In the genomic region with DNA sequence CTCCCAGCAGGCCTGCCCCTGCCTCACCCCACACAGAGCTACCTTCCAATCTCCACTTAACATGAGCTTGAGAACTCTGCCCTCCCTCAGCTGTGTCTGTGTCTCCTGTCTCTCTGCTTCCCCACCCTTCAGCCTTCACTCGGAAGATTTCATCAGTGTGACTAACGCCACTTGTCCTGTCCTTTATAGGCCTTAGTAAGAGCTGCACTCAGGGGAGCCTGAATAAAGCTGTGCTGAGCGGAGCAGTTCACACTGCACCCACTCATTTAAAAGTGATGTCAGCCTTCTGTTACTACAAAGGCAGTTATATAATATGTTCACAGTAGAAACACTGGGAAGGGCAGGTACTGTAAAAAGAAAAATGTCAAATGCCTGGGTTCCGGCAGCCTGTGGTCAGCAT, we compare ENCODE assay signal across 14 mouse cellular contexts. TPM values are rescaled to one million over a fixed set of nuclear protein-coding genes. Genes with fewer than 3 reads are reported as not detected.
A peak's percentile ranks its signal among the peaks of the same experiment; 100 is the strongest.
DNase-seq lines count a peak whose midpoint lies in the region; TF ChIP-seq lines count a peak whose summit lies in the region.
"Had no signal": no experiment of that assay in that cellular context is flagged by ENCODE, and none has a peak within 500 bp of the region (broad histone marks: within the 10 kb centered on the region; RNA-seq: fewer than 3 reads in every experiment).

No protein-coding gene starts in this region.

- DNase-seq in frontal cortex, adult 2 months (ENCODE audit: extremely low spot score in 1 of 2, low spot score in 1 of 2) = peak; percentile 69 to 76
- no peak for DNase-seq in frontal cortex, postnatal 10 days (ENCODE audit: low spot score in 2 of 2)
- DNase-seq in lung, postnatal 25 days (ENCODE audit: low spot score) = peak; percentile 26
- DNase-seq in lung, adult 2 months = no peak
- DNase-seq in adrenal gland, postnatal 36 days = peak; percentile 45 to 50
- DNase-seq in left cerebral cortex, postnatal 14 days (ENCODE audit: low spot score in 2 of 2) = peak; percentile 41 to 84
- DNase-seq in spleen, adult 18-20 months = no peak
- DNase-seq: kidney, adult 18-20 months; liver, embryonic 13.5 days had no signal

- intact Hi-C loops in left cerebral cortex, postnatal 14 days (cut with DNase I) = no loop called here

- no peak for TF ChIP-seq CTCF in lung, adult 2 months (IDR thresholded peaks at IDR 0.05; ENCODE audit: insufficient read depth, low read length)

- 71% methylated on average over 4 of the region's 4 CpGs for WGBS in lung, adult 2 months

- peaks cover 5% of the 10 kb centered on the region; the same call in 1 of the 2 replicates for H3K4me1 ChIP-seq in lung, adult 2 months (ENCODE audit: control insufficient read depth, insufficient read depth, low read length)

- H3K4me3 ChIP-seq in lung, adult 2 months (replicated peaks; ENCODE audit: extremely low read depth, low read depth, low read length) = no peak overlapping the region
- H3K4me3 ChIP-seq: heart, embryonic 10.5 days; liver, embryonic 13.5 days had no signal

- TF ChIP-seq POLR2A in lung, adult 2 months (IDR thresholded peaks at IDR 0.05; ENCODE audit: borderline replicate concordance, extremely low read depth, low read depth, low read length) = no peak

RNA-seq across cellular contexts. Expression of gene Mkrn2, which starts 5.7 kb away (rescaled TPM):
- 21.5 and 29.0 TPM in 2 replicates for polyA plus RNA-seq in frontal cortex, adult 2 months (2012; rRNA removed)
- polyA plus RNA-seq in lung, adult 2 months (2012; rRNA removed) = 57.2 and 68.1 TPM in 2 replicates
- 10 to 100 TPM; 36.6 to 45.2 TPM for total RNA-seq in adrenal gland, postnatal 36 days (2021)
- total RNA-seq in left cerebral cortex, postnatal 14 days (2021) = 10 to 100 TPM; 35.5 to 42.0 TPM

RNA-seq across cellular contexts. Expression of gene Mkrn2os, which starts 15.1 kb away (rescaled TPM):
- polyA plus RNA-seq in frontal cortex, adult 2 months (2012; rRNA removed) = 0.06 and 0.18 TPM in 2 replicates
- polyA plus RNA-seq in lung, adult 2 months (2012; rRNA removed) = 0.40 TPM in 1 of 2 replicates, not detected in the other
- not detected for total RNA-seq in adrenal gland, postnatal 36 days (2021)
- not detected for total RNA-seq in left cerebral cortex, postnatal 14 days (2021)
- total RNA-seq: common myeloid progenitor, adult 5-6 weeks; hematopoietic stem cell, adult 5-6 weeks; layer of hippocampus, postnatal 36 days; megakaryocyte progenitor cell, adult 5-6 weeks had no signal

Comparison
In these comparisons a context has a peak if more than half of its experiments do, and no peak if none do; other contexts are left out.
1. DNase-seq: peak in frontal cortex, adult 2 months (2 of 2), lung, postnatal 25 days (single experiment), adrenal gland, postnatal 36 days (2 of 2) and left cerebral cortex, postnatal 14 days (2 of 2); none in frontal cortex, postnatal 10 days (0 of 2), lung, adult 2 months (single experiment) and spleen, adult 18-20 months (0 of 2).